Comparison of ENCODE assay signal across 23 mouse cellular contexts in the genomic region with DNA sequence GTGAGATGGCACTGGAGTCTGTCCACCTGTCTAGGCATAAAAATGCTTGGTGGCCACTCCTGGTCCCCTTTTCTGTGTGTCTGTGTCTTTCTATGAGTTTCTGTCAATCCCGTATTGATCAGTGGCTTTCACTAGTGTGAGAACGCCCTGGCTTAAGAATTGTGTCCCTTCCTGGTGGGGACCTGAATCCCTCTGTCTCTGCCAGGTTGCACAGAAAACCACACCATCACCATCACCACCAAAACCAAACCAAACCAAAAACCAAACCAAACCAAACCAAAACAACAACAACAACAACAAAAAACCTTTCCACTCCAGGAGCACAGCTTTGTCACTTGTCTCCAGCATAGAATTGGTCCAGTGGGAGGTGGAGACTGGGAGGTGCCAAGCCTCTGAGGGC.
"Had no signal": no experiment of that assay in that cellular context is flagged by ENCODE, and none has a peak within 500 bp of the region (broad histone marks: within the 10 kb centered on the region; RNA-seq: fewer than 3 reads in every experiment).

No protein-coding gene starts in this region.

- H3K4me3 ChIP-seq: heart, embryonic 13.5 days; heart, embryonic 15.5 days; hindbrain, embryonic 13.5 days; hindbrain, embryonic 15.5 days; intestine, embryonic 15.5 days; kidney, embryonic 15.5 days; left cerebral cortex, adult 2 months; limb, embryonic 13.5 days; limb, embryonic 15.5 days; liver, embryonic 12.5 days had no signal

- H3K9me3 ChIP-seq: heart, embryonic 13.5 days; heart, embryonic 15.5 days; hindbrain, embryonic 13.5 days; hindbrain, embryonic 15.5 days; intestine, embryonic 15.5 days; kidney, embryonic 15.5 days; limb, embryonic 13.5 days; limb, embryonic 15.5 days; liver, embryonic 12.5 days had no signal

- DNase-seq: gastrocnemius, postnatal 14 days; gastrocnemius, postnatal 36 days; heart, postnatal 14 days; heart, postnatal 36 days; kidney, adult 18-20 months; kidney, adult 9 months; kidney, postnatal 14 days; kidney, postnatal 36 days; left cerebral cortex, postnatal 4 days; lung, adult 18-20 months had no signal

- H3K27me3 ChIP-seq: heart, embryonic 13.5 days; heart, embryonic 15.5 days; hindbrain, embryonic 13.5 days; hindbrain, embryonic 15.5 days; intestine, embryonic 15.5 days; kidney, embryonic 15.5 days; limb, embryonic 13.5 days; limb, embryonic 15.5 days; liver, embryonic 12.5 days had no signal

- H3K27ac ChIP-seq: heart, embryonic 13.5 days; heart, embryonic 15.5 days; hindbrain, embryonic 13.5 days; hindbrain, embryonic 15.5 days; hindbrain, postnatal 0 days; intestine, embryonic 15.5 days; kidney, postnatal 0 days; left cerebral cortex, adult 2 months; limb, embryonic 13.5 days; limb, embryonic 15.5 days; liver, embryonic 12.5 days; liver, embryonic 14.5 days had no signal

- H3K36me3 ChIP-seq: heart, embryonic 13.5 days; heart, embryonic 15.5 days; hindbrain, embryonic 13.5 days; hindbrain, embryonic 15.5 days; intestine, embryonic 15.5 days; kidney, embryonic 15.5 days; limb, embryonic 13.5 days; limb, embryonic 15.5 days; liver, embryonic 12.5 days had no signal
